Mouse (Mus musculus): ENCODE data around the gene Cdc7.

DNA sequence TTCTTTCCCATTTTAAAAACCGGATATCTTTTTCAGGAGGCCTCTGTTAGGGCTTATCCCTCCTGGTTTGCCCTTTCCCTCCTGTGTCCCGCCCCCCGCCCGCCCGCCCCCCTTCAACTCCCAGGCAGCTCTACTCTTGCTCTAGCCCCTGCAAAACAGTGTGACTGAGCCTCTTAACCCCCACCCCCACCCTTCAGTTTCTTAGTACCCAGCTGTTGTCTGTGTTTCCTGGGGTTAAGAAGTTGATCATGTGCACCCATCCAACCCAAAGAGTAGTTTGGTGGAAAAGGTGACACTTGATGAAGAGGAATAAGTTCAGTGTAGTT is 37.9 kb downstream of the Cdc7 start:
- TF ChIP-seq POLR2A (IDR thresholded peaks at IDR 0.05; ENCODE audit: low read depth, low read length): no peak
- TF ChIP-seq CTCF (IDR thresholded peaks at IDR 0.05; ENCODE audit: borderline replicate concordance, insufficient read depth, low read length): no peak

Data from embryonic fibroblast, embryonic 13.5 days (primary cell).